Mouse (Mus musculus): ENCODE measurements at regions not wholly inside any gene's neighbourhood (a gene's known extent, or its start where the extent isn't known, plus 50 kb on each side); places are given as distances from the start of the nearest gene placed in this dataset.

DNA sequence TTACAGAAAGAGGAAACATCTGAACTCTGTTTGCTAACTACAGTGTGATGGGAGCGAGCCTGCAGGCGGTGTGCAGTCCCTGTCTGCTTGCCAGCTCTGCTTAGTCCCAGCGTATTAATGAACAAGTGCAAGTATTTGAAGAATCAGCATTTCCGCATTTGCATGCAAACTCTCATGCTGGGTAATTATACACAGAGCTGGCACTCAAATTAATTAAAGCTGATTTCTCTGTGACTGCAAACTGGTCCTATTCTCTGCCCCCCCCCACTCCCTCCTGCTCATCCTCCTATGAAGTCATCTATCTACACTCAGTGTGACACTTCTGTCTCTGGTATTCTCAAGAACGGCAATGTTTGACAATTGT lies 85.1 kb upstream of the Adgrl2 start:
- WGBS = 88% methylated on average over 5 of the region's 5 CpGs
- DNase-seq (ENCODE audit: extremely low read depth, low read depth, low spot score) = no peak
- no peak overlapping the region for H3K9ac ChIP-seq (ENCODE audit: low read depth, low read length)

GRCm38 (mm10) chr3:149074658-149075487 lies 84.5 kb upstream of the Adgrl2 start:
- TF ChIP-seq POLR2A (IDR thresholded peaks at IDR 0.05; ENCODE audit: extremely low read depth, insufficient read depth, low read length) = no peak
- TF ChIP-seq CTCF (IDR thresholded peaks at IDR 0.05; ENCODE audit: low read depth, low read length) = no peak
- Histone ChIP-seq H3K27me3 (ENCODE audit: control insufficient read depth, insufficient read depth, low read length) (no peaks in the 10 kb centered on the region), H3K36me3 (ENCODE audit: control insufficient read depth, insufficient read depth, low read length) (no peaks in the 10 kb centered on the region), H3K9ac (ENCODE audit: low read depth, low read length) (no peak overlapping the region), H3K4me1 (ENCODE audit: control insufficient read depth, insufficient read depth, low read length) (no peaks in the 10 kb centered on the region), H3K79me2 (ENCODE audit: control insufficient read depth, insufficient read depth, low read length) (no peaks in the 10 kb centered on the region), H3K27ac (replicated peaks; ENCODE audit: insufficient read depth, low read depth, low read length) (no peak overlapping the region), H3K4me3 (ENCODE audit: insufficient read depth, low read depth, low read length) (no peak overlapping the region)
- WGBS = 92% methylated on average over 27 of the region's 27 CpGs
- DNase-seq (ENCODE audit: extremely low read depth, low read depth, low spot score) = no peak

More for the DNA sequence above, 85.1 kb upstream of the Adgrl2 start:
- TF ChIP-seq POLR2A (IDR thresholded peaks at IDR 0.05; ENCODE audit: extremely low read depth, insufficient read depth, low read length) (no peak), CTCF (IDR thresholded peaks at IDR 0.05; ENCODE audit: low read depth, low read length) (no peak)
- Histone ChIP-seq H3K36me3 (ENCODE audit: control insufficient read depth, insufficient read depth, low read length) (no peaks in the 10 kb centered on the region), H3K4me3 (ENCODE audit: insufficient read depth, low read depth, low read length) (no peak overlapping the region), H3K27me3 (ENCODE audit: control insufficient read depth, insufficient read depth, low read length) (no peaks in the 10 kb centered on the region), H3K79me2 (ENCODE audit: control insufficient read depth, insufficient read depth, low read length) (no peaks in the 10 kb centered on the region), H3K27ac (replicated peaks; ENCODE audit: insufficient read depth, low read depth, low read length) (no peak overlapping the region), H3K4me1 (ENCODE audit: control insufficient read depth, insufficient read depth, low read length) (no peaks in the 10 kb centered on the region)

DNA sequence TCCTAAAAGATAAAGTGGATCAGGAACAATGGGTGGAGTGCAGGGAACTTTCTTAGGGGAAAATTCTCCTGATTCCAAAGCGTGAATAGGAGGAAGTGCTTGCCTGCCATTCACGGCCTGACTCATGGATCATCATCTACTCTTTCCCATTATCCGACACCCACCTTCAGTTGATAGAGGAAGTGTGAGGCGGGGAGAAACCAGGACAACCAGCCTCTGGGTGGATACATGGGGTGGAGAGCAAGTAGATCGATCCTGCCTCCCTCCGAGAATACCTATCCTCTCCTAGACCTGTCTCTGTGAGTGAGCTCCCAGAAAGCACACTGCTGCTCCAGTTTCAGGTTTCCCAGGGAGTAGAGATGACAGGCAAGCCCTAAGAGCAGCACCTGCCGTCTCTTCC lies 79.8 kb upstream of the Adgrl2 start:
- Histone ChIP-seq H3K79me2 (ENCODE audit: control insufficient read depth, insufficient read depth, low read length) (no peaks in the 10 kb centered on the region), H3K4me1 (ENCODE audit: control insufficient read depth, insufficient read depth, low read length) (no peaks in the 10 kb centered on the region), H3K27ac (replicated peaks; ENCODE audit: insufficient read depth, low read depth, low read length) (no peak overlapping the region), H3K27me3 (ENCODE audit: control insufficient read depth, insufficient read depth, low read length) (no peaks in the 10 kb centered on the region), H3K36me3 (ENCODE audit: control insufficient read depth, insufficient read depth, low read length) (no peaks in the 10 kb centered on the region), H3K4me3 (ENCODE audit: insufficient read depth, low read depth, low read length) (no peak overlapping the region), H3K9ac (ENCODE audit: low read depth, low read length) (no peak overlapping the region)
- DNase-seq (ENCODE audit: extremely low read depth, low read depth, low spot score) = no peak
- 70% methylated on average over 7 of the region's 7 CpGs for WGBS
- TF ChIP-seq POLR2A (IDR thresholded peaks at IDR 0.05; ENCODE audit: extremely low read depth, insufficient read depth, low read length) (no peak), CTCF (IDR thresholded peaks at IDR 0.05; ENCODE audit: low read depth, low read length) (no peak)

GRCm38 (mm10) chr3:149069436-149069835 lies 79.1 kb upstream of the Adgrl2 start:
- DNase-seq (ENCODE audit: extremely low read depth, low read depth, low spot score) = no peak
- WGBS = 90% methylated on average over 9 of the region's 9 CpGs
- Histone ChIP-seq H3K27ac (replicated peaks; ENCODE audit: insufficient read depth, low read depth, low read length) (no peak overlapping the region), H3K4me3 (ENCODE audit: insufficient read depth, low read depth, low read length) (no peak overlapping the region), H3K9ac (ENCODE audit: low read depth, low read length) (no peak overlapping the region), H3K27me3 (ENCODE audit: control insufficient read depth, insufficient read depth, low read length) (no peaks in the 10 kb centered on the region), H3K36me3 (ENCODE audit: control insufficient read depth, insufficient read depth, low read length) (no peaks in the 10 kb centered on the region), H3K4me1 (ENCODE audit: control insufficient read depth, insufficient read depth, low read length) (no peaks in the 10 kb centered on the region), H3K79me2 (ENCODE audit: control insufficient read depth, insufficient read depth, low read length) (no peaks in the 10 kb centered on the region)
- TF ChIP-seq POLR2A (IDR thresholded peaks at IDR 0.05; ENCODE audit: extremely low read depth, insufficient read depth, low read length) (no peak), CTCF (IDR thresholded peaks at IDR 0.05; ENCODE audit: low read depth, low read length) (no peak)

DNA sequence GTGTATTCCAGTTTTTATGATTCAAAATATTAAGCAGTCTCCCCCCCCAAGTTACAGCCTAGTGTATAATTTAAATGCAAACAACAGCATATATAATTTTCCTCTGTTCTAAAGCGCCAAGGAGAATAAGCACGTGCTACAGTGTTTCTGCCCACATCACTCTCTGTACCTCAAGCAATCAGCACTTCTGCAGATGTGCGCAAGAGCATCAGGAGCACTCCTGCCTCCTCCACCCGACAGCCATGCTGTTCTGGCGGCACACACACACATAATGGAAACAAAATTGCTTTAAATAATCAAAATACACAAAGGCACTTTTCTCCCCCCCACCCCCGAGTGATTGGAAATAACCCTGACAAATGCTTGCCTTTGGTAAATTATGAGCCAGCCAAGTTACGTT lies 78.5 kb upstream of the Adgrl2 start:
- Histone ChIP-seq H3K79me2 (ENCODE audit: control insufficient read depth, insufficient read depth, low read length) (no peaks in the 10 kb centered on the region), H3K4me3 (ENCODE audit: insufficient read depth, low read depth, low read length) (no peak overlapping the region), H3K27ac (replicated peaks; ENCODE audit: insufficient read depth, low read depth, low read length) (no peak overlapping the region), H3K9ac (ENCODE audit: low read depth, low read length) (no peak overlapping the region), H3K27me3 (ENCODE audit: control insufficient read depth, insufficient read depth, low read length) (no peaks in the 10 kb centered on the region), H3K4me1 (ENCODE audit: control insufficient read depth, insufficient read depth, low read length) (no peaks in the 10 kb centered on the region), H3K36me3 (ENCODE audit: control insufficient read depth, insufficient read depth, low read length) (no peaks in the 10 kb centered on the region)
- TF ChIP-seq CTCF (IDR thresholded peaks at IDR 0.05; ENCODE audit: low read depth, low read length) (no peak), POLR2A (IDR thresholded peaks at IDR 0.05; ENCODE audit: extremely low read depth, insufficient read depth, low read length) (no peak)
- 92% methylated on average over 7 of the region's 7 CpGs for WGBS
- DNase-seq (ENCODE audit: extremely low read depth, low read depth, low spot score) = no peak

GRCm38 (mm10) chr3:149067758-149068157 lies 77.4 kb upstream of the Adgrl2 start:
- TF ChIP-seq CTCF (IDR thresholded peaks at IDR 0.05; ENCODE audit: low read depth, low read length) = no peak
- TF ChIP-seq POLR2A (IDR thresholded peaks at IDR 0.05; ENCODE audit: extremely low read depth, insufficient read depth, low read length) = no peak
- no peak overlapping the region for H3K27ac ChIP-seq (replicated peaks; ENCODE audit: insufficient read depth, low read depth, low read length)
- 82% methylated on average over 7 of the region's 7 CpGs for WGBS
- no peaks in the 10 kb centered on the region for H3K36me3 ChIP-seq (ENCODE audit: control insufficient read depth, insufficient read depth, low read length)
- H3K4me3 ChIP-seq (ENCODE audit: insufficient read depth, low read depth, low read length) = no peak overlapping the region
- no peak for DNase-seq (ENCODE audit: extremely low read depth, low read depth, low spot score)
- H3K27me3 ChIP-seq (ENCODE audit: control insufficient read depth, insufficient read depth, low read length) = no peaks in the 10 kb centered on the region
- no peak overlapping the region for H3K9ac ChIP-seq (ENCODE audit: low read depth, low read length)
- H3K4me1 ChIP-seq (ENCODE audit: control insufficient read depth, insufficient read depth, low read length) = no peaks in the 10 kb centered on the region
- H3K79me2 ChIP-seq (ENCODE audit: control insufficient read depth, insufficient read depth, low read length) = no peaks in the 10 kb centered on the region
